In genomic region chr8:104087091-104087490, GRCm38 (mm10) we compare ENCODE assay signal across 26 mouse cellular contexts. TPM values are rescaled to one million over a fixed set of nuclear protein-coding genes. Genes with fewer than 3 reads are reported as not detected.
DNase-seq lines count a peak whose midpoint lies in the region; ATAC-seq and TF ChIP-seq lines count a peak whose summit lies in the region.
"Had no signal": no experiment of that assay in that cellular context is flagged by ENCODE, and none has a peak within 500 bp of the region (broad histone marks: within the 10 kb centered on the region; RNA-seq: fewer than 3 reads in every experiment).

No protein-coding gene starts in this region.

- TF ChIP-seq CTCF in hindbrain, postnatal 0 days (IDR thresholded peaks at IDR 0.05; ENCODE audit: low read depth) = 0 out of 2 replicates have a peak, but pooled peaks have one; percentile 13

- H3K27ac ChIP-seq in forebrain, embryonic 14.5 days (ENCODE audit: low read depth, low read length) = no peak overlapping the region
- H3K27ac ChIP-seq in forebrain, embryonic 15.5 days (replicated peaks) = no peak overlapping the region
- no peak overlapping the region for H3K27ac ChIP-seq in hindbrain, postnatal 0 days
- H3K27ac ChIP-seq in hindbrain, embryonic 14.5 days = no peak overlapping the region
- 0 out of 2 replicates have a peak overlapping the region, but pooled peaks have one; percentile 25 for H3K27ac ChIP-seq in midbrain, embryonic 15.5 days
- no peak overlapping the region for H3K27ac ChIP-seq in midbrain, embryonic 14.5 days (replicated peaks; ENCODE audit: low read depth, low read length)
- H3K27ac ChIP-seq: embryonic facial prominence, embryonic 13.5 days; forebrain, embryonic 10.5 days; hindbrain, embryonic 10.5 days; limb, embryonic 10.5 days; limb, embryonic 15.5 days; liver, embryonic 13.5 days; neural tube, embryonic 13.5 days had no signal

- no peaks in the 10 kb centered on the region for H3K4me1 ChIP-seq in forebrain, embryonic 14.5 days (ENCODE audit: control insufficient read depth, insufficient read depth, low read length)
- no peaks in the 10 kb centered on the region for H3K4me1 ChIP-seq in forebrain, embryonic 15.5 days
- H3K4me1 ChIP-seq in hindbrain, postnatal 0 days (ENCODE audit: insufficient read depth, low read length) = no peaks in the 10 kb centered on the region
- no peaks in the 10 kb centered on the region for H3K4me1 ChIP-seq in hindbrain, embryonic 14.5 days (replicated peaks; ENCODE audit: control insufficient read depth, insufficient read depth, low read length)
- 0 out of 2 replicates have a peak, but pooled peaks cover 2% of the 10 kb centered on the region for H3K4me1 ChIP-seq in midbrain, embryonic 15.5 days
- H3K4me1 ChIP-seq in midbrain, embryonic 14.5 days (ENCODE audit: control insufficient read depth, insufficient read depth, low read length) = no peaks in the 10 kb centered on the region
- H3K4me1 ChIP-seq: limb, embryonic 10.5 days; limb, embryonic 15.5 days; neural tube, embryonic 13.5 days had no signal

- H3K36me3 ChIP-seq in forebrain, embryonic 14.5 days (ENCODE audit: control insufficient read depth, insufficient read depth, low read length) = no peaks in the 10 kb centered on the region
- H3K36me3 ChIP-seq in forebrain, embryonic 15.5 days = no peaks in the 10 kb centered on the region
- no peaks in the 10 kb centered on the region for H3K36me3 ChIP-seq in hindbrain, postnatal 0 days (ENCODE audit: insufficient read depth, low read length)
- no peaks in the 10 kb centered on the region for H3K36me3 ChIP-seq in hindbrain, embryonic 14.5 days (replicated peaks; ENCODE audit: control insufficient read depth, insufficient read depth)
- no peaks in the 10 kb centered on the region for H3K36me3 ChIP-seq in midbrain, embryonic 15.5 days (replicated peaks)
- H3K36me3 ChIP-seq in midbrain, embryonic 14.5 days (ENCODE audit: control insufficient read depth, insufficient read depth, low read length) = no peaks in the 10 kb centered on the region
- H3K36me3 ChIP-seq: embryonic facial prominence, embryonic 13.5 days; forebrain, embryonic 10.5 days; hindbrain, embryonic 10.5 days; limb, embryonic 10.5 days; limb, embryonic 15.5 days; liver, embryonic 13.5 days; neural tube, embryonic 13.5 days had no signal

- H3K4me2 ChIP-seq in forebrain, embryonic 14.5 days (ENCODE audit: low read length) = no peak overlapping the region
- no peak overlapping the region for H3K4me2 ChIP-seq in forebrain, embryonic 15.5 days (replicated peaks)
- no peak overlapping the region for H3K4me2 ChIP-seq in hindbrain, postnatal 0 days (ENCODE audit: low read depth, low read length)
- H3K4me2 ChIP-seq in hindbrain, embryonic 14.5 days (replicated peaks) = no peak overlapping the region
- no peak overlapping the region for H3K4me2 ChIP-seq in midbrain, embryonic 15.5 days
- H3K4me2 ChIP-seq in midbrain, embryonic 14.5 days (ENCODE audit: low read length) = no peak overlapping the region
- H3K4me2 ChIP-seq: embryonic facial prominence, embryonic 13.5 days; limb, embryonic 15.5 days; liver, embryonic 13.5 days; neural tube, embryonic 13.5 days had no signal

- H3K9ac ChIP-seq in forebrain, embryonic 14.5 days (ENCODE audit: low read length) = no peak overlapping the region
- no peak overlapping the region for H3K9ac ChIP-seq in forebrain, embryonic 15.5 days (replicated peaks)
- no peak overlapping the region for H3K9ac ChIP-seq in hindbrain, postnatal 0 days (replicated peaks; ENCODE audit: low read length)
- no peak overlapping the region for H3K9ac ChIP-seq in hindbrain, embryonic 14.5 days
- no peak overlapping the region for H3K9ac ChIP-seq in midbrain, embryonic 15.5 days
- no peak overlapping the region for H3K9ac ChIP-seq in midbrain, embryonic 14.5 days (replicated peaks; ENCODE audit: low read length)
- H3K9ac ChIP-seq: embryonic facial prominence, embryonic 13.5 days; limb, embryonic 15.5 days; liver, embryonic 13.5 days; neural tube, embryonic 13.5 days had no signal

- H3K4me3 ChIP-seq in forebrain, embryonic 14.5 days (ENCODE audit: low read depth, low read length) = no peak overlapping the region
- H3K4me3 ChIP-seq in forebrain, embryonic 15.5 days = no peak overlapping the region
- H3K4me3 ChIP-seq in hindbrain, postnatal 0 days (ENCODE audit: low read length) = no peak overlapping the region
- no peak overlapping the region for H3K4me3 ChIP-seq in hindbrain, embryonic 14.5 days (replicated peaks; ENCODE audit: low read length)
- no peak overlapping the region for H3K4me3 ChIP-seq in midbrain, embryonic 15.5 days
- H3K4me3 ChIP-seq in midbrain, embryonic 14.5 days (replicated peaks; ENCODE audit: low read depth, low read length) = no peak overlapping the region
- H3K4me3 ChIP-seq: embryonic facial prominence, embryonic 13.5 days; forebrain, embryonic 10.5 days; hindbrain, embryonic 10.5 days; limb, embryonic 10.5 days; limb, embryonic 15.5 days; liver, embryonic 13.5 days; neural tube, embryonic 13.5 days had no signal

- H3K27me3 ChIP-seq in forebrain, embryonic 14.5 days (replicated peaks; ENCODE audit: control insufficient read depth, insufficient read depth, low read length) = no peaks in the 10 kb centered on the region
- H3K27me3 ChIP-seq in forebrain, embryonic 15.5 days = no peaks in the 10 kb centered on the region
- no peaks in the 10 kb centered on the region for H3K27me3 ChIP-seq in hindbrain, postnatal 0 days (ENCODE audit: insufficient read depth, low read length)
- H3K27me3 ChIP-seq in hindbrain, embryonic 14.5 days (ENCODE audit: control insufficient read depth, insufficient read depth, low read length) = no peaks in the 10 kb centered on the region
- H3K27me3 ChIP-seq in midbrain, embryonic 15.5 days (replicated peaks) = no peaks in the 10 kb centered on the region
- H3K27me3 ChIP-seq in midbrain, embryonic 14.5 days (ENCODE audit: control insufficient read depth, insufficient read depth, low read length) = no peaks in the 10 kb centered on the region
- H3K27me3 ChIP-seq: embryonic facial prominence, embryonic 13.5 days; limb, embryonic 15.5 days; liver, embryonic 13.5 days; neural tube, embryonic 13.5 days; Patski had no signal

- DNase-seq in forebrain, embryonic 14.5 days (ENCODE audit: low spot score) = no peak
- no peak for DNase-seq in hindbrain, postnatal 0 days (ENCODE audit: low spot score)
- no peak for DNase-seq in hindbrain, embryonic 14.5 days (ENCODE audit: low spot score)
- DNase-seq in midbrain, embryonic 14.5 days = no peak
- DNase-seq in thymus, postnatal 4 days = peak; percentile 2
- no peak for DNase-seq in thymus, postnatal 0 days (ENCODE audit: low spot score)
- DNase-seq: adrenal gland, postnatal 10 days; cerebellum, adult 9-10 months; embryo, embryonic 11 days; heart, postnatal 14 days; kidney, adult 18-20 months; kidney, postnatal 4 days; liver, embryonic 13.5 days; lung, adult 18-20 months; lung, postnatal 10 days; spleen, adult 18-20 months had no signal

- WGBS in forebrain, embryonic 14.5 days = 38% methylated on average over 1 of the region's 1 CpGs
- 45% methylated on average over 1 of the region's 1 CpGs for WGBS in forebrain, embryonic 15.5 days
- WGBS in hindbrain, postnatal 0 days = 44% methylated on average over 1 of the region's 1 CpGs
- 41% methylated on average over 1 of the region's 1 CpGs for WGBS in hindbrain, embryonic 14.5 days
- 30% methylated on average over 1 of the region's 1 CpGs for WGBS in midbrain, embryonic 15.5 days
- 45% methylated on average over 1 of the region's 1 CpGs for WGBS in midbrain, embryonic 14.5 days

- H3K9me3 ChIP-seq in forebrain, embryonic 14.5 days (replicated peaks; ENCODE audit: control insufficient read depth, low read length) = no peaks in the 10 kb centered on the region
- no peaks in the 10 kb centered on the region for H3K9me3 ChIP-seq in forebrain, embryonic 15.5 days
- H3K9me3 ChIP-seq in hindbrain, postnatal 0 days (ENCODE audit: low read length) = no peaks in the 10 kb centered on the region
- no peaks in the 10 kb centered on the region for H3K9me3 ChIP-seq in hindbrain, embryonic 14.5 days (ENCODE audit: control insufficient read depth, low read length)
- H3K9me3 ChIP-seq in midbrain, embryonic 15.5 days = no peaks in the 10 kb centered on the region
- no peaks in the 10 kb centered on the region for H3K9me3 ChIP-seq in midbrain, embryonic 14.5 days (ENCODE audit: control insufficient read depth, low read length)
- H3K9me3 ChIP-seq: embryonic facial prominence, embryonic 13.5 days; forebrain, embryonic 10.5 days; hindbrain, embryonic 10.5 days; limb, embryonic 10.5 days; limb, embryonic 15.5 days; liver, embryonic 13.5 days; neural tube, embryonic 13.5 days had no signal

- 0 out of 2 replicates have a peak, but pooled peaks have one; percentile 23 for ATAC-seq in forebrain, embryonic 14.5 days
- no peak for ATAC-seq in forebrain, embryonic 15.5 days (replicated peaks)
- no peak for ATAC-seq in hindbrain, postnatal 0 days
- no peak for ATAC-seq in hindbrain, embryonic 14.5 days (ENCODE audit: low FRiP score)
- ATAC-seq in midbrain, embryonic 15.5 days (replicated peaks) = no peak
- ATAC-seq in midbrain, embryonic 14.5 days (ENCODE audit: low FRiP score, low TSS enrichment) = no peak
- ATAC-seq: Patski had no signal

RNA-seq across cellular contexts. Expression of gene Cdh5, which starts 14.3 kb away (rescaled TPM):
- polyA plus RNA-seq in forebrain, embryonic 14.5 days (2014; fragmentation: Nextera tagmentation; extraction: Ambion mirVana) = 13.6 and 13.7 TPM in 2 replicates
- polyA plus RNA-seq in forebrain, embryonic 15.5 days (2015; fragmentation: Nextera tagmentation; extraction: Ambion mirVana) = 9.0 and 9.3 TPM in 2 replicates
- total RNA-seq in hindbrain, postnatal 0 days (2014; rRNA removed) = 18.3 and 19.7 TPM in 2 replicates
- 8.4 and 8.9 TPM in 2 replicates for polyA plus RNA-seq in hindbrain, postnatal 0 days (2015; fragmentation: Nextera tagmentation; extraction: Ambion mirVana)
- polyA plus RNA-seq in hindbrain, embryonic 14.5 days (2014; fragmentation: Nextera tagmentation; extraction: Ambion mirVana) = 16.6 and 17.3 TPM in 2 replicates
- polyA plus RNA-seq in midbrain, embryonic 15.5 days (2015; fragmentation: Nextera tagmentation; extraction: Ambion mirVana) = 15.3 and 16.1 TPM in 2 replicates
- 5.3 and 12.7 TPM in 2 replicates for polyA plus RNA-seq in midbrain, embryonic 14.5 days (2014; fragmentation: Nextera tagmentation; extraction: Ambion mirVana)
- polyA plus RNA-seq in thymus, postnatal 0 days (2015; fragmentation: Nextera tagmentation; extraction: Ambion mirVana) = 7.8 and 8.3 TPM in 2 replicates
- total RNA-seq: MEL had no signal
- polyA plus RNA-seq: Patski had no signal
